Mouse (Mus musculus): ENCODE measurements around the gene Focad. TPM values are rescaled to one million over a fixed set of nuclear protein-coding genes. Genes with fewer than 3 reads are reported as not detected.

The Focad gene
- polyA plus RNA-seq, 1 experiment from 2014 or later: 20.8 TPM

DNA sequence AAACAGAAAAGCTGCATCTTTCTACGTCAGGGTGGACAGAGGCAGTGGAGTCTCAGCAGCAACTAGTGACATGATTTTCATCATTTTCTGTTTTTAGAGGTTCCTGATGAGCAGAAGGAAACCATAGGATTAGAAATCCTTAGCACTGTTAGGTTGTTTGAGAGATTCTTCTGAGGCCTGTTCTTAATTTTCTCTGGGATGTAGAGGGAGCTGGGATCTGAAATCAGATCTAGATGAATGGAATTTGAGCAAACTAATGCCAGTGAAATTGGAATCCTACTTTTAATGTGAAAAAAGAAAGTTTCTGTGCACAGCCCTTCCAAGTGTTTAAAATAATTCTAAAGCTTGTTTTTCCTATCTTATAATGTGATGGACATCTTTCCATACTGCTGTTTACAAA, 55.0 kb downstream of the Focad start:
- no peaks in the 10 kb centered on the region for H3K27me3 ChIP-seq (ENCODE audit: insufficient read depth, low read length)
- H3K4me1 ChIP-seq (ENCODE audit: insufficient read depth): no peaks in the 10 kb centered on the region
- TF ChIP-seq CTCF (IDR thresholded peaks at IDR 0.05; ENCODE audit: low read depth): no peak
- H3K9me3 ChIP-seq (ENCODE audit: low read depth, low read length): no peaks in the 10 kb centered on the region
- 34% methylated on average over 1 of the region's 1 CpGs for WGBS
- H3K27ac ChIP-seq (ENCODE audit: low read depth): no peak overlapping the region
- H3K9ac ChIP-seq: no peak overlapping the region
- H3K4me2 ChIP-seq: no peak overlapping the region
- no peaks in the 10 kb centered on the region for H3K36me3 ChIP-seq (ENCODE audit: insufficient read depth)
- no peak for DNase-seq
- no peak overlapping the region for H3K4me3 ChIP-seq (ENCODE audit: low read depth, low read length)
- no peak for ATAC-seq (ENCODE audit: insufficient read depth)

DNA sequence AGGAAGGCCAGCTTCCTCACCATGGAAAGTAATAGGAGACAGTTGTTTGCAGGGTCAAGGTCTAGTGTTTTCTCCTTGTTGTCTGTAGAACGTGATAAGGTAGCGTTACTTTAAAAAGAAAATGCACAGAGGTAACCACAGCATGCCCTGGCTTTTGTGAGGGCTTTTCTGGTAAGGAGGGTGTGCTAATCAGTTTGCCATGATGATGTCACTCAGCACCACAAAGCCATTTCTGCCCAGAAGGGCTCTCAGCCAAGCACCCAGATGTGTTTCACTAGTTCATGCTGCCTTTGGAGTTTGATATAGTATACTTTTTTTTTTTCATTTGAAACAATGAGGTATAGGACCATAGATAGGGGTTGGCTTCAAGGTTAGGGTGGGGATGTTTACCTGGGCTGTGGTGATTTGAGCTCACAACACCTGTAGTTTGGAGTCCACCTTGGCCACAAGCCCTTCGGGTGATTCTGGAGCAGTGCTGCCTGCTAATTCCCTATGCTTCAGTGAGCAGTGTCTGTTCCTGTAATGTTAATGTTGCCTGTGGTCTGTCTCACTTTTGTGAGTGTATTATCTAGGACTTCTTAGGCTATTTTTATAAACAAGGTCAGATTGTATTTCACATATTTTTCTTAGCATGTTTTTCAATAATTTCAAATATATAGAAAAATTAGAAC, 61.2 kb downstream of the Focad start:
- no peak for TF ChIP-seq CTCF (IDR thresholded peaks at IDR 0.05; ENCODE audit: low read depth)
- Histone ChIP-seq H3K27me3 (ENCODE audit: insufficient read depth, low read length) (no peaks in the 10 kb centered on the region), H3K9ac (no peak overlapping the region), H3K27ac (ENCODE audit: low read depth) (no peak overlapping the region), H3K4me3 (ENCODE audit: low read depth, low read length) (no peak overlapping the region), H3K4me1 (ENCODE audit: insufficient read depth) (no peaks in the 10 kb centered on the region), H3K9me3 (ENCODE audit: low read depth, low read length) (no peaks in the 10 kb centered on the region), H3K4me2 (no peak overlapping the region), H3K36me3 (ENCODE audit: insufficient read depth) (no peaks in the 10 kb centered on the region)
- no peak for ATAC-seq (ENCODE audit: insufficient read depth)
- WGBS: 73% methylated on average over 3 of the region's 3 CpGs
- no peak for DNase-seq

DNA sequence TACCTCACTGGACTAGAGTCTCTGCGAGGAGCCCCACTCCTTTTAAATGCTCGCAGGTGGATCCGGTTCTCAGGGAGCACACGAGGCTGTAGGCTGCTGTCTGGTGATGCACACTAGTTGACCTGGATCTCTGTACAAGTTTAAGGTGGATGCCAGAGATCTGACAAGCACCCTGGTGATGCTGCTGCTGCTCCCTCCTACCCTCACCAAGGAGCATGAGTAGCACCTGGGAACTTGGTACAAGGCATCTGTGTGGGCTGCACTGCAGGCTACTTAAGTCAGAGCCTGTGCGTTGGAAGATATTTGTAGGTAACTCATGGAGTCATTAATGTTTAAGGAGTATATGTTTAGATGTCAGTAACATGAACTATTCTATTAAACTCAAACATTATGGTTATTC, 62.5 kb downstream of the Focad start:
- H3K9ac ChIP-seq: no peak overlapping the region
- no peaks in the 10 kb centered on the region for H3K4me1 ChIP-seq (ENCODE audit: insufficient read depth)
- no peak for DNase-seq
- WGBS: 82% methylated on average over 5 of the region's 5 CpGs
- no peak for ATAC-seq (ENCODE audit: insufficient read depth)
- no peak overlapping the region for H3K4me3 ChIP-seq (ENCODE audit: low read depth, low read length)
- H3K9me3 ChIP-seq (ENCODE audit: low read depth, low read length): no peaks in the 10 kb centered on the region
- H3K27me3 ChIP-seq (ENCODE audit: insufficient read depth, low read length): no peaks in the 10 kb centered on the region
- no peaks in the 10 kb centered on the region for H3K36me3 ChIP-seq (ENCODE audit: insufficient read depth)
- TF ChIP-seq CTCF (IDR thresholded peaks at IDR 0.05; ENCODE audit: low read depth): no peak
- no peak overlapping the region for H3K27ac ChIP-seq (ENCODE audit: low read depth)
- H3K4me2 ChIP-seq: no peak overlapping the region

- no peak for DNase-seq
- H3K27me3 ChIP-seq (ENCODE audit: insufficient read depth, low read length): no peaks in the 10 kb centered on the region
- no peaks in the 10 kb centered on the region for H3K4me1 ChIP-seq (ENCODE audit: insufficient read depth)
- H3K27ac ChIP-seq (ENCODE audit: low read depth): no peak overlapping the region
- H3K9ac ChIP-seq: no peak overlapping the region
- H3K9me3 ChIP-seq (ENCODE audit: low read depth, low read length): no peaks in the 10 kb centered on the region
- 90% methylated on average over 6 of the region's 6 CpGs for WGBS
- no peak for TF ChIP-seq CTCF (IDR thresholded peaks at IDR 0.05; ENCODE audit: low read depth)
- no peak overlapping the region for H3K4me2 ChIP-seq
- H3K36me3 ChIP-seq (ENCODE audit: insufficient read depth): no peaks in the 10 kb centered on the region
- ATAC-seq (ENCODE audit: insufficient read depth): no peak
- no peak overlapping the region for H3K4me3 ChIP-seq (ENCODE audit: low read depth, low read length)
Observed at GRCm38 (mm10) chr4:88157644-88158043, 63.2 kb downstream of the Focad start.

- no peaks in the 10 kb centered on the region for H3K36me3 ChIP-seq (ENCODE audit: insufficient read depth)
- H3K9ac ChIP-seq: no peak overlapping the region
- DNase-seq: no peak
- no peak for TF ChIP-seq CTCF (IDR thresholded peaks at IDR 0.05; ENCODE audit: low read depth)
- no peak overlapping the region for H3K4me3 ChIP-seq (ENCODE audit: low read depth, low read length)
- ATAC-seq (ENCODE audit: insufficient read depth): no peak
- H3K9me3 ChIP-seq (ENCODE audit: low read depth, low read length): no peaks in the 10 kb centered on the region
- H3K4me2 ChIP-seq: no peak overlapping the region
- H3K27me3 ChIP-seq (ENCODE audit: insufficient read depth, low read length): no peaks in the 10 kb centered on the region
- H3K27ac ChIP-seq (ENCODE audit: low read depth): no peak overlapping the region
- no peaks in the 10 kb centered on the region for H3K4me1 ChIP-seq (ENCODE audit: insufficient read depth)
- WGBS: 80% methylated on average over 5 of the region's 5 CpGs
Observed at GRCm38 (mm10) chr4:88159256-88159655, 64.8 kb downstream of the Focad start.

DNA sequence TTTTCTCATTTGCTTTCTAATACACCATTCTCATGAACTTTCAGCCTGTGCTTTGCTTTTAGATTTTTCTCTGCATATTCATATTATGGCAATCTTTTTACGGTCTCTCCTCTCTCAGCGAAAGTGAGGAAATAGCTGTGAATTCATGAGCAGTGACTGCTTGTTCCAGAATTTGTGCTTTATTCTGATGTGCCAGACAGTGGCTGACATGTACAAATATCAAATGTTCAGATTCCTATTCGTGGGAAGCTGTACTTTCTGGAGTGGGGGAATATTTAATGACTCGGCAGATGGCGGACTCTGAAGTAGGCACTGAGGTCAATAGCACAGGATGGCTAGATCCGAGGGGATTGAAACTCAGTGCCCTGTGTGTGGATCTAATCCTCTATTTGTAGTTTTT, 65.3 kb downstream of the Focad start:
- no peak for ATAC-seq (ENCODE audit: insufficient read depth)
- WGBS: 70% methylated on average over 6 of the region's 6 CpGs
- no peak overlapping the region for H3K4me2 ChIP-seq
- no peaks in the 10 kb centered on the region for H3K36me3 ChIP-seq (ENCODE audit: insufficient read depth)
- H3K27ac ChIP-seq (ENCODE audit: low read depth): no peak overlapping the region
- no peaks in the 10 kb centered on the region for H3K9me3 ChIP-seq (ENCODE audit: low read depth, low read length)
- no peaks in the 10 kb centered on the region for H3K4me1 ChIP-seq (ENCODE audit: insufficient read depth)
- H3K27me3 ChIP-seq (ENCODE audit: insufficient read depth, low read length): no peaks in the 10 kb centered on the region
- TF ChIP-seq CTCF (IDR thresholded peaks at IDR 0.05; ENCODE audit: low read depth): no peak
- H3K9ac ChIP-seq: no peak overlapping the region
- DNase-seq: no peak
- H3K4me3 ChIP-seq (ENCODE audit: low read depth, low read length): no peak overlapping the region

DNA sequence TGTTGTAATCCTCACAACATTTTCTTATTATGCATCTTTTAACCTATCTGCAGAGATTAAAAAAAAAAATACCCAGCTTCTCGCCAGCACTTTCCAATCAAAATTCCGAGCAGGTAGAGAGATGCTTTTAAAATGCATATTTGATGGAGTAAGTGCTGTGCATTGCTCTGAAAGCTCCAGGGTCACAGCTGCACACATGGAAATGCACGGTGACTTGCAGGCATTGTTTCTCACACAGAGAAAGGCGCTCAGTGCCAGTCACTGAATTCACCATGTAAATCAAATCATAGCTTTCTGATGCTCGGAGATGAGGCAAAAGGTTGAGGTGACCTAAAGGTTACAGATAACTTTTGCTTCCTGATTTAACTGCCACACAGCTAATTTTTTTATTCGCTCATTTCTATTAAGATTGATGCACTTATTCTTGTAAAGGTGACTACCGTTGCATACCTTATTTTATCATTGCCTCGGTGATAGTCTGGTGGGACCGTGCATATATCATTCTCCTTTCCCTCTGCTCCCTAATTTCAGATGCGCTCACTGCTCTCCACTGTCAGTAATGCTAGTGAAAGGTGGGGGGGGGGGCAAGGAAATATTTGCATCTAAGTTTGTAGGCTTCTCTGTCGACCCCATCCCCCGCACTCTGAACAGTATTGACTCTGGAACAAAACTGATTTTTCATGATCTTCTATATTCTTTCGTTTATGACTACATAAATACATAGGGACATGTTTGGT, 69.2 kb downstream of the Focad start:
- Histone ChIP-seq H3K36me3 (ENCODE audit: insufficient read depth) (no peaks in the 10 kb centered on the region), H3K27me3 (ENCODE audit: insufficient read depth, low read length) (no peaks in the 10 kb centered on the region), H3K4me3 (ENCODE audit: low read depth, low read length) (no peak overlapping the region), H3K27ac (ENCODE audit: low read depth) (no peak overlapping the region), H3K4me2 (no peak overlapping the region), H3K4me1 (ENCODE audit: insufficient read depth) (no peaks in the 10 kb centered on the region), H3K9me3 (ENCODE audit: low read depth, low read length) (no peaks in the 10 kb centered on the region), H3K9ac (no peak overlapping the region)
- TF ChIP-seq CTCF (IDR thresholded peaks at IDR 0.05; ENCODE audit: low read depth): no peak
- DNase-seq (no peak), ATAC-seq (ENCODE audit: insufficient read depth) (no peak)
- WGBS: 77% methylated on average over 13 of the region's 13 CpGs

Data from lung, embryonic 14.5 days (tissue).